Mouse (Mus musculus): ENCODE results near the gene Scyl1.

Scyl1 gene

DNA sequence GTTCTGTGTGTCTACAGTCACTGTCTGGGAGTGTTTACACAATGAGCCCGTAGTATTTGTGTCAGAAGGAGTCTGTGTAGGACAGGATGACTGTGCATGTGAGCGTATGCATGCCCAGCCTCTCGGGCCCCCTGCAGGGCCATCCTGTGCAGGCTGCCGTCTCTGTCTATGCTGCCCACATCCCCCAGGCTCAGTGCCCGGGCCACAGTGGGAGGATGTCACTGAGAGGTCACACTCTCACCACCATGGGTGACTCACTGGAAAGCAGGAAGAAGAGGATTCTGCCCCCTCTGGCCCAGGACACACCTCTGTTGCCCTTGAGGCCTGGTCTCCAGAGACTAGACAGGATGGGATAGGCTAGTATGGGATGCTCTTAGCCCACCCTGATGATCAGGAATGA, 27.6 kb downstream of the Scyl1 start:
- no peak for DNase-seq (ENCODE audit: low read depth, low spot score)

DNA sequence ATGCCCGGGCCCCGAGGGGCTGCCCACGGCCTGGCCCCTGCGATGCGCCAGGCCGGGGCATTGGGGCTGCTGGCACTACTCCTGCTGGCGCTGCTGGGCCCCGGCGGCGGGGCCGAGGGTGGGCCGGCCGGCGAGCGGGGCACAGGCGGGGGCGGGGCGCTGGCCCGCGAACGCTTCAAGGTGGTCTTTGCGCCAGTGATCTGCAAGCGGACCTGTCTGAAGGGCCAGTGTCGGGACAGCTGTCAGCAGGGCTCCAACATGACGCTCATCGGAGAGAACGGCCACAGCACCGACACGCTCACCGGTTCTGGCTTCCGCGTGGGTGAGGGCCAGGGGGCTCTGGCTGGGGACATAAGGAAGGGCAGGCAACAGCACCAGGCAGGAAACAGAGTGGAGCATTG, 29.0 kb downstream of the Scyl1 start:
- DNase-seq (ENCODE audit: low read depth, low spot score), result no peak

DNA sequence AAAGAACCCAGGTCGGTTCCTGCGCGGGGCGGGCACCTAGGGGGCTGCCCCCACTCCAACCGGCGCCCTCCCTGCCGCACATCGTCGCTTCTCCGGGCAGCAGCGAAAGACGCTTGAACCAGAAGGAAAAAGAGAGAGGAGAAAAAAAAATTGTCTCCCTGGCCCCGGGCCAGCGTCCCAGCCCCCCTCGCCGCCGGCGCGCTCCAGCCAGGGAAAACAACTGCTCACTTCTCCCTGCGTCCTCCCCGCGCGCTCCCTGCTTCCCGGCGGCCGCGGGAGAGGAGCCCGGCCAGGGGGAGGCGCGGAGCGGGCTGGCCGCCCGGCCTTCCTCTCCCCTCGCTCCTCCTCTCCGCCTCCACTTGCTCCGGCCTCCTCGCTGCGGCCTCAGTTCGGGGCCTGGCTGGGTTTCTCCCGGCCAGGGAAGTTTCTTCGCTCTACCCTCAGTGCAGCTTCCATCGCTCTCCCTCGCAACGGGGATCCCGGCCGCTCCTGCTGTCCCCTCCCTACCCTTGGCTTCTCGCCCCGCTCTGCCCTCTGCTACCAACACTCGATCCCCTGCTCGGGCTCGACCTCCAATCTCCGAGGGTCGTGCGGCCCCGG, 29.5 kb downstream of the Scyl1 start:
- DNase-seq (ENCODE audit: low read depth, low spot score), result no peak

DNA sequence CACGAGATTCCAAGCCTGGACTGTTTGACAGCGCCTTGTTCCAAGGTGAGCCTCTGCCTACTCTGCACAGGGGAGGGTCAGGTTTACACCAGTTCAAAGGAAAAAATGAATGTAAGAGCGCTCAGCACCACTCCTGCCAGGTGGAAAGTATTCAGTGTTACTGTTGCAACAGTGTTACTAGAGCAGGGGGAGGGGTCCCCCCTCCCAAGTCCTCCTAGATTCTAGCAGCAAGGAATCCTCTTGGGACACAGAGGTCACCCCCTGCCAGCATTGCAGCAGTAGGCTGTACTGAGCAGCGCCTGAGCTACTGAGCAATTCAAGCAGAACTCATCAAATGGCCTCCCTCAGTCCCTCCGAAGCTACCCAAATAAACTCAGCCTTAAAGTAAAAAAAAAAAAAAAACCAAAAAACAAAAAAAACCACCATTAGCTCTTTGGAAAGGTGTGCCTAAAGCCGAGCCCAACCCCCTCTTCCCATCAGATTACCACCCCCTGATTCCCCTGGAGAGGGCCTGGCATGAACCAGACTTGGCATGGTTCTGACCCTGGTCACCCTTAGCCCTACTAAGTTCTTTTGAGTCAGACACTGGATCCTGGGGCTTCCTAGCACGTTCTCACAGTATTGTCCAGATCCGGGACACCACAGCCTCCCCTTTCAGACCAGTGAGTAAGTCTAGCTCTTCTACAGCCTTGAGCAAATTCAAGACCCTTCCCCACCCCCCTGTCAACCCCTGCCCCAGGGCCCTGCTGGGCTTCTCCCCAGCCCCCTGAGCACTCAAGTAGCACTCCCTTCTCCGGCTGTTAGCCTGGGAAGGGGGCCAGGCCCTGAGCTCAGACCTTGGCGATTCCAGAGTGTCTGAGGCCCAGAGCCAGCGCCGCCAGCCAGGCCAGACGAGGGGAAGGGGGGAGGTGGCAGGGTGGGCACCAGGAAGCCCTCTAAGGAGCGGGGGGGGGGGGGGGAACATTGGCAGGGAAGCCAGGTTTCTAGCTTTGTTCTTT, 30.6 kb downstream of the Scyl1 start, which contains the start of gene Ltbp3:
Ltbp3 (plus strand) TSS at position 585 of the 998 bp plus-strand sequence.
- no peak for DNase-seq (ENCODE audit: low read depth, low spot score)

DNA sequence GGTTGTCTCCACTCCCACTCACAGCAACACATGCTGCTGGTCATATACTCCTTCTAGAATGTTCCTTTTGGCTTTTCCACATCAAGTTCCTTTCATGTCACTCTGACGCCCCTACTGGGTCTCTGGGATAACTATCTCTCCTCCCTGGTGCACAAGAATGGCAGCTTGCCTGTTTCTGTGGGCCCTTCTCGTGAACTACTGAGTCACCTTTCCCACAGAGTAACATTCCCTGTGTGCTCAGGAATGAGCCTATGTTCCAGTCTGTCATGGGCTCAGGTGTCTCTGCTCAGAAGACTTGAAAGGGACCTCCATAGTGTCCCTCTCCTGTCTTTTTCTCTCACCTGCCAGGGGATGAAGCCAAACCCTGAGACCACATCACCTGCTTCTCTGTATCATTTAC, 31.8 kb downstream of the Scyl1 start:
- no peak for DNase-seq (ENCODE audit: low read depth, low spot score)

DNA sequence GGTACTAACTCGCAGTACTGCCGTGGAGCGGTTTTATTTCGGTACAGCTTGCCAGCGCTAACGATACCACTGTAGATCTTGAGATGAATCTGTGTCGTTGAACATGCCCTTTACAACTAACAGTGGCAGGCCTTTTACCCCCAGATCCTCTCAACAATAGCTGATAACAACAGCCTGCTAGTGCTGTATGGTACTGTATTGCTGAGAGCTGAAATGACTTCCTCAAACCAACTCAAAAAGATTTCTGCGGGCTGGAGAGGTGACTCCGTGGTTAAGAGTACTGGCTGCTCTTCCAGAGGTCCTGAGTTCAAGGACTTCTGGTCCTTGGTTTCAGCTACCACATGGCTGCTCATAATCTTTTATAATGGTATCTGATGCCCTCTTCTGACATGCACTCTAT, 36.9 kb downstream of the Scyl1 start:
- no peak for DNase-seq (ENCODE audit: low read depth, low spot score)

DNA sequence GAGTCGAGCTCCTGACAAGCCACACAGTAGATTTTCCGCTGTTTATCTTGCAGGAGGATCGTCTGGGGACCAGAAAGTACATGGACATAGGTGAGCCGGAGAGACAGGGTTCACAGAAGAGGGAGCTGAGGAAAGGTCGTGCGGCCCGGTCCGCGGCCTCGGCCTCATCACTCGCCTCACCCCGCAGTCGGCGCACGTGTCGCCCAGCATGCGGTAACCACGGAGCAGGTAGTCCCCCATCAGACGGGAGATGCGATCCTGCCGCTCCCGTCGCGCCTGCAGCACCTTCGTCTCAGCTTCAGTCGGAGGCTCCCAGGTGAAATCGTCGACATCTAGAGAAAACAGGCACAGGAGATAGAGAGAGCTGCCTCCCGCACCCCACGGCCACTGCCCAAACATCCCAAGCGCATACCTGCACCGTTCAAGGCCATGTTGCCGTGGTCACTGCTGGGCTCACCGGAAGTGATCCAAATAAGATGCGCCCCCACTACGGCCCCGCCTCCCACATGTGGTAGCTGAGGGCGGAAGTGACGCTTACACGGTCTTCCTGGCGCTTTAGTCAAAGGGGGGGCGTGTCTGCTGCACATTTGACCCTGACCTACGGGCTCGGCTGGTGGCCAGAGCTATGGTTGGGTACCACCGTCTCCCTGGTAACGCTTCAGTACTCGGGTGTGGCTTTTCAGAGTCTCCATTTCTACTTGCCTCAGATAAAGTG, 39.8 kb downstream of the Scyl1 start:
- peak; percentile 95 for DNase-seq (ENCODE audit: low read depth, low spot score)

DNA sequence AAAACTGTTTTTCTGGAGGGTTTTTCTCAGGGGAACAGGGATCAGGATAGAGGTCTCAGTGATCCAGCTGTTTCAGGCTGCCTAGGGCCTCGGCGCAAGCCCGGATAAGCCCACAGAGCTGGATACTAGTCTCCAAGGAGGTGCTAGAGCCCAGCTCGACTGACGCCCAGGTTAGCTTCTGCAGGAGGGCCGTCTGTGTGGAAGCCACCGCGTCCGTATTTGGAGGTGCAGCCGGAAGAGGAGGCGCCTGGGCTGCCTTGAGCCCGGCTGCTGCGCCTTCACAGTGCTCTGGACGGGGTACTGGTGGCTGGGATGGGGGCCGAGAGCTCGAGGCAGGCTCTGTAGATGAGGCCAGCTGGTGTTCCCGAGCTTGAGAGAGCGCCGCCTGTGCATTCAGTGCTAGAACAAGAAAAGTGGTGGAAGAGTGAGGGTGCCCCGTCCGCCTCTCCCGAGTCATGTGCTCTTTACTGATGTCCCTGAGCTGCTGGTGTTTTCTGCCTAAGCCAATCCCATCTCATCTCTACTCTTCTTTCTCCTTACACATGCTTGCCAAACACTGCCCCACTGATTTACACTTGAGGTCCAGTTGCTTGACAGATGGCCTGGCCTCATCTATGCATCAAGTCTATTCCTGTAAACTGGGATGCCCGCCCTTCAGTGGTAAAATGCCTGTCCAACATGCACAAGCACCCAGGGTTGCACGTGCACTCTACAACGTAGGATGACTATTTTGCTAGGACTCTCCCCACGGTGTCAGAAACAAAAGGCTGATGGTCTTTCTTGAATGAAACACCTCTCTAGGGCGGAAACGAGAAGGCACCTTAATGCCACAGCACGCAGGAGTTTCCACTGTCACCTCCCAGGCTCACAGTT, 40.7 kb downstream of the Scyl1 start:
- DNase-seq (ENCODE audit: low read depth, low spot score), result no peak

DNA sequence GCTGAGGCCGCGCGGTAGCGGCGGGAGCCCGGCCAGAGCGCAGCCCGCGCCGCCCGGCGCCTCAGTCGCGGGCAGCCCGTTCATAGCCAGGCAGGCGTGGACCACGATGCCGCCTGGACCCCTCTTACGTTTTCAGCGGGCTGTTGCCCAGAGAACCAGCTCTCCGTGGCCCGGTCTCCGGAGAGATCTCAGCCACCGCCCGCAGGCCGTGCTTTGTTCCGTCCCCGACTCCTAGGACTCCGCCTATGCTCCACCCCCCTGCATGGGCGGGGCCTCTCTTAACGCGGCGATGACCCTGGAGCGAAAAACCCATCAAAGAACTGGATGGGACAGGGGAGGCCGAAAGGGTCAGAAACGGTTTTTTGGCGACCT, 41.8 kb downstream of the Scyl1 start, which contains the start of gene Fam89b:
Fam89b (minus strand) TSS at position 210 of the 372 bp plus-strand sequence.
- peak; percentile 84 for DNase-seq (ENCODE audit: low read depth, low spot score)

DNA sequence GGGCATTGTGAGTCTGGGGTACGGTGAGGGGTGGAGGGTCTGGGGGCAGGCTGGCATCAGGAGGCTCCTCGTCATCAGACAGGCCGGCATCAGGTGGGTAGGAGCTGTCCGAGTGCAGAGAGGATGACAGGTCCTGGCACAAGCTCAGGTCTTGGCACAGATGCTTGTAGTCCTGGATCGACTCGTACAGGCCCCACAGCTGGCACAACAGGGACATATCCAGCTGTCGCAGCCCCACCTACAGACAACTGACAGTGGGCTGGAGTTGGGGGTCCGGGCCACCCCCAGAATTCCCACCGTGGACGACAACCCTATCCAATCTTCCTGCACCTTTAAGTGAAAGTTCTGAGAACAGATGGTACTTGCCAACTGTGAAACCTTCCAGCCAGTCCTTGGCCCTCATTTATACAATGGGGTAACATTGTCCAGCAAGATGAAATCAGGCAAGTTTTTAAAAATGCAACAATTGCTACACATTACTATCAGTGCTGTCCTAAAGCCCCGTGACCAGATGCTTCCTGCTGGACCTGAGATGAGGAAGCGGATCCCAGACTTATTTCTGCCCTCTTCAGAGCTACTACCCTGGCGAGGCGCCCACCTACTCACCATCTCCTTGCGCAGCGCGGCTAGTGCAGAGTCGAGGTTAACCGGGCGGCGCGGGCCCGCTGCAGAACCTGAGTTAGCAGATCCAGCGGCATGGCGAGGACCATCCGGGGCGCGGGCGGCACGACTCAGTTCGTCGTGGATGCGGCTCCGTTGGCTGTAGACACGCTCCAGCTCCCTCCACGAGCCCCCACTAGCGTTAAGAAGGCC, 42.4 kb downstream of the Scyl1 start:
- no peak for DNase-seq (ENCODE audit: low read depth, low spot score)

DNA sequence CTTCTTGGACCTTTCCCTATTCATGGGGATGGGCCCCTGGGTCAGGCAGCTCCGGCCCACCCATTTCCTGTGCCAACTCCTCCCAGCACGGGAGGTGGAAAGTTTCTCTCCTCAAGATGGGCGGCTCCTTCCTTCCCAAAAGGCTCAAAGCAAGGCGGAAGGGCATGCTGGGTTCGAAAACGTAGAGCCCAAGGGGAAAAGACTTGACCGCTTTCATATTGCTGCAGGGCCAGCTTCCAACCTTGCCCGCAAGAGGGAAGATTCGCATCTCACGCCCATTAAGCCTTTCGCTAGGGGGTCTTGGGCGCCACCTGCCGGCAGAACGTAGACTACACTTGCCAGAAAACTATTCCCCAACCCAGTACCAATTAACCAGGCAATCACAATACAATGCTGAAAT, 43.5 kb downstream of the Scyl1 start:
- DNase-seq (ENCODE audit: low read depth, low spot score), result peak; percentile 84

DNA sequence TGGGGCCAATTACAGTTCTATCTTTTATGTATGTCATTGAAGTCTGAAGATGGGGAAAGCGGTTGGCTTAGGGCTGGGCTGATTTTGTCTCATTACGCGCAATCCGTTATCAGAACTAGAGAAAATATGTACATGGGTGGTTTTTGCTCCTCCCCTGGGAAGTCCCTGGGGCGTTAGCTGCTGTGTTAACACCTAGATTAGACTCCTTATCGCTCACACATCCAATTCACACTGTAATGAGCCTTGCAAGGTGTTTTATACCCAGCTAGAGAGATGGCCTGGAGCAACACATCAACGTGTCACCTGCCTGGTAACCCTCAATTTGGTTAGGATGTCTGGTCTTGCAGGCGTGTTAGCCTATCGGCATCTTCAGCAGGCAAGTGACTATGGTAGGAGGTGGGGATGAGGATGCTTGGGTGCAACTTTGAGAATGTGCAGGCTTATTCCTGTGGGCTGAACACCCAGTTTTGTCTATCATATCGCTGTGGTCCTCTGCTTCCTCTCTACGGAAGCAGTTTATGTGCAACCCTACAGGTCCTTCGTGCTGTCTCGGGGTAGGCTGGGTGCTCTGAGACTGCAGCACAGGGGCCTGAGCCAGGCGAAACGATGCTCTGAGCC, 44.1 kb downstream of the Scyl1 start:
- no peak for DNase-seq (ENCODE audit: low read depth, low spot score)

DNA sequence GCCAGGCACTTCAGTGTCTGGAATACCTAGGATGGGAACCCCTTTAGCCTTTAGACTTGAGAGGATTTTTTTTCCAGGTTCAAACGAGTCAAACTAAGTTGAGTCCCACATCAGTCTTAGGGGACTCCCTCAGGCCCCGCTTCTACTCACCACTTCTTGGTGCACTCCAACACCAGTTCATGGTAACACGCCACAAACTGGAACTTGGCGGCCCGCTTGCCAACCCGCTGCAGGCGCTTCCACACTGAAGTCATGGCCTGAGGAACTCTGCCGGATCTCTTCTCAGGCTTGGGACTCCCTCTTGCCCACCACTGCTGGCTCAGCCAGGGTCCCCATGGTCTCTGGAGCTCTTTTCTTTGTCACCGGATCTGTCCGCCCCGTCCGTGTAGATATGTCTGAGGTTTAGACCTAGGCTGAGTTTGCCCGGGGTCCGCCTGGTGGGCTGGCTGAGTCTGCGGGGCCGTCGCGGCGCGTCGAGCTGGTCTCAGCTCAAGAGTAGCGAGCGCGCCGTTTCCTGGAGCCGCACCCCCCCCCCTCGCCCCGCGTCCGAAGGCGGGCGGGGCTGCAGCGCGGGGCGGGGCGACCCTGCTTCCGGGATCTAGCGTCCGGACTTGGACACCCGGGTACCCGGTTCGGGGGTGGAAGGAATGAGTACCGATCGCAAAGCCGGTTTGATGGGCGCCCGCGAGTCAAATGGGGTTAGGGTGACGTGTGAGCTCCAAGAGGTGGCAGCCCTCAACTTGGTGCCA, 45.3 kb downstream of the Scyl1 start, which contains the start of gene Ehbp1l1:
Ehbp1l1 (minus strand) TSS at position 551 of the 749 bp plus-strand sequence.
- no peak for DNase-seq (ENCODE audit: low read depth, low spot score)

DNA sequence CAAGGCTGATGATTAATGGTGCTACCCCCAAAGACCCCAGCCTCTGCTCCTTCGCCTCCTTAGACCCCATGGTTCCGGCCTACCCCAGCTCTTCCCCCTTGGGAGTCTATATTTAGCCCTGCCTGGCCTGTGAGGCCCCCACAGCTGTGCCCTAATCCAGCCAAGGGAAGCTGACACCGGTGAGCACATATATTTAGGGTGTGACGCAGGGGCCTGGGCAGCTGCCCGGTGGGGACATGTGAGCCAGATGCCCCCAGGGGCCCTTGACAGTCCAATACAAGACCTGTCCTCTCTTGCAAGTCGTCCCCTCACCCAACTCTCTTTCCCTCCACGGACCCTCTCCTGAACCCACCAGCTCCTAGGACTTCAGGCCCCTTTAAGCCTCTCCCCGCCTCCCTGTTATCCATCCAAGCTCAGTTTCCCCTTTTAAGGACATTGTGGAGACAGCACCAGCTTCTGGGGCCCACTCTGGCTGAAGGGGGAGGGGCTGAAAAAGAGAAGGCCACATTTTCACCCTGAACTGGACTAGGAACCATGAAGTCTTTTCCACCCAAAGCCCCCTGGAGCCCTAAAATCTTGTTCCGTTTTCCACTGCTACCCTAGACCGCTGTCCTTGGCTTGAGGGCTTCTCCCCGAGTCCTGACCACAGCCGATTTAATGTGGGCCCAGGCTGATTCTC, 46.1 kb downstream of the Scyl1 start:
- DNase-seq (ENCODE audit: low read depth, low spot score), result no peak

DNA sequence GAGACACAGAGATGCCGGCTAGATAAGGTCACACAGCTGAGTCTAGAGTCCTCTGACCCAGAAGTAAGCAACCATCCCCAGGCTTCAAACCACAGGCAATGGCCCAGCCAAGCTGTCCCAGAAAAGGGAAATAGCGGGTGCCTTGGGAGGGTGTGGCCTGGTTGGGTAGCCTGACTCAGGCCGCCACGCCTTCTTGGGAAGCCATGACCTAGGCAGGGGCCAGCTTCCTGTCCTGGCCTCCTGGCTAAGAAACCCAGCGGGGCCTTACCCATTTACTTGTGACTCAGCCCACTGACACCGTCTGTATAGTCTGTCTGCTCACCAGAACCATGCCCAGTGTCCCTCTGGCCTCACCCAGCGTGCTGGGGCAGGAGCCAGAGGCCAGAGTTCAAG, 46.7 kb downstream of the Scyl1 start:
- no peak for DNase-seq (ENCODE audit: low read depth, low spot score)

DNA sequence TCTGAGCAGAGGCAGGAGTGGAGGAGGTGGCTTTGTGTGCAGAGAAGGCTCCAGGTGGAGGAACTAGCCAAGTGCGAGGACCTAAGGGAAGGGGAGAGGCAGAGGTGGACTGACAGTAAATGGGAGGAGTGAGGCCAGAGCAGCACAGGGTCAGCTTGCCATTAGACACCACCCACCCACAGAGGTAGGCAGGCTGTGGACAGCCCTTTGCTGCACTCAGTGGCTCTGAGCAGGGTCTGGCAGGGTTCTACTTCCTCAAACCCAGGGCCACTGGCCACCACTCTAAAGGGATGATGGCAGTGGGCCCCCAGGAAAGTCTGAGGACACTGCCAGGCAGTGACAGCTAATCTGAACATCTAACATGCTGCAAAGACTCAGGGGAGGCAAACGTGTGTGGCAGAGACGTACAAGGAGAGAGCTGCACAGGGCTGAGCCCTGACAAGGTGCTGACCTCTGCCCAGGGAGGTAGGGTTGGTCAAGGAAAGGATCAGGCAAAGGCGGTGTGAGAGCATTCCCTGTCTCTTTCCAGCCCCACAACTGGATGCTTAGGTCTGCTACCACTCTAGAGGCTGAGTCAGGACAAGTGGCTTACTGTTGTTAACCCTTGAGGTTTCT, 47.2 kb downstream of the Scyl1 start:
- DNase-seq (ENCODE audit: low read depth, low spot score), result no peak

DNA sequence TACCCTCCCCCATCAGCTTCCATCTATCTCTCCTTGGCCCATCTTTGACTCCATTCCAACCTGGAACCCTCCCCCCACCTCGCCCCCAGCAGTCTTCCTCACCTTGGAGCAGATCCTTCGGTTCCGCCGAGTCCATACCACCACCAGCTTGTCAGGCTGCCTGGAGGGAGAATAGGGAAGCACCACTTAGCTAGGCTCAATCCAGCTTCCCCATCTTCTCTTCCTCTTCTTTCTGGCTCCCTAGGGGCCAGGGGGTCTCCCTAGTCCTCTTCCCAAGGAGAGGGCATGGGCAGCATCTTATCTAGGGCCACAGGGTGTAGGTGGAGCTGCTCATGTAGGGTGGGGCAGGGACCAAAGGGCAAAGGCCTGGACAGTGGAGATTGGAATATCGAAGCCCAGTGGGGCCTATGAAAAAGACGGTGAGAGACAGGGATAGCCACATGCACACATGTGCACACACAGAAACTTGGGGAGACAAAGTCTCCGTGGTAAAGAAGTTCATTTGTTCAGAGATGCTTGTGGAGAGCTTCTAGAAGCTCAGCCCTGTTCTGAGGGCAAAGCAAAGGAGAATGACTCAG, 48.3 kb downstream of the Scyl1 start:
- no peak for DNase-seq (ENCODE audit: low read depth, low spot score)

DNA sequence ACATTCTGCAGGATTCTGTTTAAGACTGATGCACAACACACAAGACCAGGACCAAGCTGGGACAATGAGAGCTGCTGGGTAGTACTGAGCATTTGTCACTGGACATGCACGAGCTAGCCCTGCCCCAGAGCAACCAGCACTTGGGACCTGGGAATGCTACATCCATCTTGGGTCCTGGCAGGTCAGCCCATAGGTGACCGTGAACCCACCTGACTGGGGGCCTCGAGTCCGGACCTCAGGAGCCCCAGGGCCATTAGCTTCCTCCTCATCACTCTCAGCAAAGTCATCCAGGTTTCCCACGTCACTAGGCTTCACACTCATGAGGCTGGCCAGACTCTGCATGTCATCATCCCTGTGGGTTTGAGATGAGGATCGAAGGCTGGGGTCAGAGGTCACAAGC, 50.0 kb downstream of the Scyl1 start:
- no peak for DNase-seq (ENCODE audit: low read depth, low spot score)

Measured in forelimb bud, embryonic 11.5 days (tissue).